Mouse (Mus musculus): Measurements from ENCODE around the gene Tarbp2.

Gene Tarbp2

DNA sequence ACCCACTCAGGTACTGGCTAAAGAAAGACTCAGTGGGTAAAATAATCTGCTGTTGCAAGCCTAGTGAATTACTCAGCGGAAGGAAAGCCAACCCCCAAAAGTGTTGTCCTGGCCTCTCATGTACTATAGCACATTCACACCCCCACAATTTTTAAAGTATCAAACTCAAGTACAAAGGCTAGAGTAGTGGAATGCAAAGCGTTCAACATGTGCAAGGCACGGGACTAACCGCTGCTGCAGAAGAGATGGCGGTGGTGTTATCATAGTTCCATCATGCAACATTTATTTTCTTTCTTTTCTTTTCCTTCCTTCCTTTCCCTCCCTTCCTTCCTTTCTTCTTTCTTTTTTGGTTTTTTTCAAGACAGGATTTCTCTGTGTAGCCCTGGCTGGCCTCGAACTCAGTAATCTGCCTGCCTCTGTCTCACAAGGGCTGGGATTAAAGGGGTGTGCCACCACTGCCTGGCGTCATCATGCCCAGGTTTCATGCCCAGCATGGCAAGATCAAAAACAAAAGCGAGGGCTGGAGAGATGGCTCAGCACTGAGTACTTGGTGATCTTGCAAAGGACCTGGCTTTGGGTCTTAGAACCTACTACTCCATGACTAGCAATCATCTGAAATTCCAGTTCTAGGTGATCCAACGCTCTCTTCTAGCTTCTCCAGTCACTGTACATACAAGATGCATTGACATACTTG is 12.1 kb upstream of the Tarbp2 start:
- DNase-seq: peak in 1 of 2 experiments; percentile 3

DNA sequence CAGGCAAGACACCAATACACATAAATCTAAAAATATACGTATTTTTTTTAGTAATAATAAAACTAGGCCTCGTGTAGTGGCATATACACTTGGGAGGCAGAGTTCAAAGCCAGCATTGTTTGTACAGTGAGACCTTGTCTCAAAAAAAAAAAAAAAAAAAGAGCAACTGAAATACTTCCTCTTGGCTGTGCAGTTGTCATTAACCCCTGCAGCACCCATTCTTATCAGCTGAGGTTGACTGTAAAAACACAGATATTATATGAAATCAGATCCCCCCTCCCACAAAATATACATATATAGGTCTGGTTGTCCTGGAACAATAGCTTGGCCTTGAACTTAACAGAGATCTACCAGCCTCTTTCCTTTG is 11.5 kb upstream of the Tarbp2 start:
- no peak for DNase-seq

DNA sequence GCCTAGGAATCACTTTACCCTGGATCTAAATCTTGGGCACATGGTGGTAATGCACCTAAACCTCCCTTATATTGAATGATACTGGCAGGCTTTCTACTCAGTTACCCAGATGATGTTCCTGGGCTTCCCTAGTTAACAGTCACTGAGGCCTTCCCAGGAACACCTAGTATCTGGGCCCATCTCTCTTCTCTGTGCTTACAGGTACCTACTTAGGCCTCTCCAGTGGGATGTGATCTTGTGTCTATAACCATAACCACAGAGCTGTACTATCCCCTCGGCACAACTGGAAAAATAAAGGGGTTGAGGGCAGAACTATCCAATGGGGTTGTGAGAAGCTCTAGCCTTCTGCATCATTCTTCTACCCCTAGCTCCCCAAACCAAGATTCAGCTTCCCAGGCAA is 11.1 kb upstream of the Tarbp2 start:
- peak in 1 of 2 experiments; percentile 1 for DNase-seq

DNA sequence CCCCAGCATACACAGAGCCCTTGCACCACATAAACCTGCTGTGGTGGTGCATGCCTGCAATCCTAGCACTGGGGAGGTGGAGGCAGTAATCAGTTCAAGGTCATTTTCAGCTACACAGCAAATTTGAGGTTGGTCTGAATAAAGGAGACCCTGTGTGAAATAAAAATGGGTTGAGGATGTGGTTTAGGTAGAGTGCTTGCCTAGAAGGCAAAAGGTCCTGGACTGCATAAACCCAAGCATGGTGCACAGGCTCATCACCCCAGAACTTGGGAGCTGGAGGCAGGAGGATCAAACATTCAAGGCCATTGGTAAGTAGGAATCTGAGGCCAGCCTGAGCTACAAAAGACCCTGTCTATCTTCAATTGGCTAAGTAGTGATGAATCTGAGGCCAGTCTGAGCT is 10.4 kb upstream of the Tarbp2 start:
- no peak for DNase-seq

DNA sequence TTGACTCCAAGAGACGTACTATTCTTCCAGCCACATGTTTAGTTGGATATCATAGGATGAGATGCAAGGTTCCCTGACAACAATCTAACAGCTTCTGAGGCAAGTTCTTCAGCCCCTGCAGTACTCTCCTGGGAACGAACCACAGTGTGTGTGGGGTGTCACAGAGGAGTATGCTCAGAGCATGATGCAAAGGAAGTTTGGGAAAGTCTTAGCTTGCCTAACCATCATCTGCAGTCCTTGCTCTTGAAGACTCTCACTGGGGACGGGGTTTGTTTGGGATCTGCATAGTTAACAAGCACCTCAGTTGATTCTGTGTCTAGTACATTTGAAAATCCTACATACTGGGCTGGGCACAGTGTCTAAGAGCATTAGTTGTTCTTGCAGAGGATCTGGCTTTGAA is 9.7 kb upstream of the Tarbp2 start:
- no peak for DNase-seq

DNA sequence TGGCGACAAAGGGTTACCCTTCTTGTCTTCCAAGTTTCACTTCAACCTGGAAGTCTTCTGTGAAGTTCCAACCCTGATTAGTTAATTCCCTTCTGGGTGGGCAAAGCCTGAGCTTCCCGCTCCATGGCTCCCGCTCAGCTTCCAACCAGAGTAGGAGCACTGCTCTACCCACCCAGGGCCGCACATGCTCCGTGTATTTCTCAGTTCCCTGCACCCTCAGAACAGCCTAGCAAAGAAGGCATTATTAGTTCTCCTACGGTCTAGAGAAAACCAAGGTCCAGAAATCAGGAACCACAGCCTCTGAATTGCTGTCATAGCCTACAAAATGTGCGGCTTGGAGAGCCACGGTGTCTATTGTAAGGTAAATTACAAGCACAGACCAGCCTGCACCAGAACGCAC is 7.9 kb upstream of the Tarbp2 start:
- DNase-seq: peak; percentile 34 to 48

DNA sequence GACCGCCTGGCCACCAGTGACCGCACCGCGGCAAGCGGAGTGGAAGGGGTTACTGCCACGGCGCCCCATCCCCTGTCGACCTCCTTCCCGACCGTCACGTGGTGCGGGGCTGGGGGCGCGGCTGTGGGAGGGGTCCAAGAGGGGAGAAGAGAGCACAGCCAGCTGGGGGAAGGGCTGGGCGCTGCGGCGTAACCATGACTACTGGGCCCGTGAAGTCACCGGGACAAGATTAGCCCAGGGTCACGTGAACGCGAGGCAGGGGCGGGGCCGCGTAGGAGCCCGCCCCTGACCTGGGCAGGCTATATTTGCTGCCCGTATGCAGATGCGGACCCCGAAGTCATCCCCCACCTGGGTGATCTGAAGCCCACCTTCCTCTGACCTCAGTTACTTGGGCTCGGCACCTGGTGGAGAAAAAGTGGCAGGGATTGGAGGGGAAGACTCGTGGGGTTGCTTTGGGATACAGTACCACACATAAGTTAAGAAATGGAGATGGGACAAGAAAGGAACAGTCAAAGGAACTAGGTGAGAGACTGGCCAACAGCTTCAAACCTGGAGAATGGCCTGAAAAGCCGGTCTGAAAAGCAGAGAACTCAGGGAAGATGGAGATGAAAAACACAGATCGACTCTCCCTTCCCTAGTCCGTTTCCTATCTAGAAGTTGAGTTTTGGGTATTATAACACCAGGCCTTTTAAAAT is 7.3 kb upstream of the Tarbp2 start:
- peak; percentile 82 to 89 for DNase-seq

DNA sequence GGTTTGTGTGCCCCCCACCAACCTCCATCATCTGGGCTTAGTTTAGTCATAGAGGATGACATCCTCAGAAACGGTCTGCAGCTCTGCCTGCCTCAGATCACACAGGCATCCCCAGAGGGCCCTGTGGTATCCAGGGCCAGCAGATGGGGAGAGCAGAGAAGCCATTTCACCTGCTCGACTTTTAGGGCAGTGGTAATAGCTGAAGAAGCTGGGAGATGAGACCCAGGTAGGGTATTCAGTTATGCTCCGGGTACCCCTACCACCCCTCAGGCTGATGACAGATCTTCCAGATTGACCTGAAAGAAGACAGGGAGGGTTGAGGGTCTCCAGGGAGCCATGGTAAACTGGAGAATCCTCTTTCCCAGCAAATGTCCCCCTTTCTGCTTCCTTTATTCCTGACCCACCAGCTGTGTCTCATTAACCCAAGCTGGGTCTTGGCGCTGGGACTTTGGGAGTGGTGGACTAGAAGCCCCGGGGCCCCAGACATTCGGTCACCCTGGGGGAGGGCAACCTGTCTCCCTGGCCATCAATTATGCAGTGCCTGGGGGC is 6.6 kb upstream of the Tarbp2 start:
- no peak for DNase-seq

DNA sequence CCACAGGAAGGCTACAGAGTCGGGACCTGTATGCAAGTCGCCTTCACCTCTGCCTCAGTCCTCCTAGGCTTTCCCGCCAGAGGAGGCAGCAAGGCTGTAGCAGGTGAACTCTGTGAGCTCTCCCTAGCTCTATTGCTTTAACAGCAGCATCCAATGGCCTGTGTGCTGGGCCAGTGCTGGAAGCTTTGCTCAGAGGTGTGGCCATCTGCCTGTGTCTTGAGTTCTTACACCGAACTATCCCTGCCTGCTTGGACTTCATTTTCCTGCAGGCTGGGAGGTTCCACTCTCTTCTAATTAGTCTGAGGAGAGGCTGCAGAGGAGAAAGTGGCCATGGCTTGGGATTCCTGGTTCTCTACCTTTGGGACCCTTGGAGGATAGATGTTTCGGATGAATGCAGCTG is 6.0 kb upstream of the Tarbp2 start:
- peak in 1 of 2 experiments; percentile 60 for DNase-seq

DNA sequence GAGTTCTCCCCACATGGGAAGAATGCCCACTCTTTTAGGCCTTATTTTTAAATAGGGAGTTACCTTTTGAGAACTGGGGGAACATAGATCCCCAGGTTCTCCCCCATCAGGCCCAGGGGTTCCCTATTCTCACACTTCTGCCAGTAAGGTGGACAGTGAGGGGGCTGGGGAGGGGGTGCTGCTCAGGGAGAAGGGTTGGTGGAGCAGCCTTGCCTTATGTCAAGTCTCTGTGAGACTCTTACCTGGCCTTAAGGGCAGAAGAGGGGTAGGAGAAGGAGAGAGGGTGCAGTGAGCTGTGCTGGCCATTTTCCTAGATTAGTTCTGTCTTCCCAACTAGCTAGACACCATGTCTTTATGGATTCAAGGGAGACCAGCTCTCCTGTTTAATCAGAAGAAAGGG is 5.5 kb upstream of the Tarbp2 start:
- DNase-seq: no peak

DNA sequence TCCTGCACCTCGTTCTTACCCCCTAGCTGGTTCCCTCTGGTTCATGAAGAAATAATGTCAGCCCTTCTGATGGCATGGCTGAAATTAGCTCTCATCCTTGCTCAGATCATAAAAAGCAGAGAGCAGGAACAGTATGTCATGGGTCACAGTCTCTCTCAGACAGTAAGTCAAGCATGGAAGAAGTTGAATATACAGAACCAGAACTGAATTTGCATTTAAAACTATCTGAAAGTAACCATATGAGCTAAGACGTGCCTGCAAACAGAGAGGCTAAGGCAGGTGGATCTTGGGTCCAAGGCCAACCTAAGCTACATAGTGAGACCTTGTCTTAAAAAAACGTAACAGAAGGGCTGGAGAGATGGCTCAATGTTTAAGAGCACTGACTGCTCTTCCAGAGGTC is 5.0 kb upstream of the Tarbp2 start:
- DNase-seq: no peak

DNA sequence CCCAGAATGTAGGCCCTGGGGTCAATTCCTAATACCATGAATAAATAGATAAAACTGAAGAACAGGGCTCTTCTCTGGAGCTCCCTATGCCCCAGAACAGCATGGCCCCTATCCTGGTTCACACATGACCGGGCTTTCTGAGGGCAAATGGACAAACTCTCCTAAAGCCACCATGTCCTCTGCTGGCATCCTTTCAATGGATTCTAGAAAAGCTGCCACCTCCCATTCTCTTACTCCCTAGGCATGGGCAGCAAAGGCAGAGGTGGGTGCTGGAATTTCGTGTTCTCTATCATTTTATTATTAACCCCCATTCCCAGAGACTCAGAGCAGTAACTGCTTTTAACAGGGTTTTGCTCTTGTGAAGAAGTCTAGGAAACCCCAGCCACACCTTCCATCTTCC is 2.7 kb upstream of the Tarbp2 start:
- no peak for DNase-seq

DNA sequence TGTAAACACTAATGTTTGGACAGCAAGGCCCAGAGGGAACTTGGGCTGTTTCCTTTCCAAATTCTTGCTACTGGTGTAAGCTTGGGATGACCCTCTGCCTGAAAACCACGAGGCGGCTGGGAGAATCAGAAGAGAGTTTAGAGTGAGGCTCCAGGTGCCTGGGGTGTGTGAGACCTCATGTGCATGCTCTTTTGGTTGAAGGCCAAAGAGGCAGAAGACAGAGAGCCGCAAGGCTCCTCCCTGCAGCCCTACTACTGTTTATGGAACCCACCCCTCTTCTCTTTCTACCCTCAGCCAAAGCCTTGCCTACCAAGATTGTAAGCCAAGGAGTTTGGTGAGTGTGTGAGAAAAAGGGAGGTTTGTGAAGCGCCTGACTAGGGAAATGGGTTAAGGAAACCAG is 2.2 kb upstream of the Tarbp2 start:
- peak; percentile 48 to 49 for DNase-seq

DNA sequence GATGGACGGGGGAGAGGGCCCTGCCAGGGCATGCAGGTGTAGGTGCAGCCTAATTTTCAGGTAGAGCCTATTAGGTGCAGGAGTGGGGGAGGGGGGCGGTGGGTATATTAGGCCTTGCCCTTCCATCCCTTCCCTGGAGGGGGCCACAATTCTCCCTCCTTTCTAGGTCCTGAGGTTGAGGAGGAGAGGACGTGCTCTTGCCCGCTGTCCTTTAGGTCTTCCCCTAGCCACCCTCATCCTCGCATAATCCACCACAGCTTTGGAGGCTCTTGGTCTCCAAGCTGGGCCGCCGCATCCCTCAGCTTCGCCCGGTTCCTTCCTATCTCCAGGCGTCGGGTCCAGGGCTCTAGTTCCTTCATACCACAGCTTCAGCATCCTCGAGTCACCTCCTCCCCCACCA is 1.7 kb upstream of the Tarbp2 start:
- DNase-seq: peak in 1 of 2 experiments; percentile 80

DNA sequence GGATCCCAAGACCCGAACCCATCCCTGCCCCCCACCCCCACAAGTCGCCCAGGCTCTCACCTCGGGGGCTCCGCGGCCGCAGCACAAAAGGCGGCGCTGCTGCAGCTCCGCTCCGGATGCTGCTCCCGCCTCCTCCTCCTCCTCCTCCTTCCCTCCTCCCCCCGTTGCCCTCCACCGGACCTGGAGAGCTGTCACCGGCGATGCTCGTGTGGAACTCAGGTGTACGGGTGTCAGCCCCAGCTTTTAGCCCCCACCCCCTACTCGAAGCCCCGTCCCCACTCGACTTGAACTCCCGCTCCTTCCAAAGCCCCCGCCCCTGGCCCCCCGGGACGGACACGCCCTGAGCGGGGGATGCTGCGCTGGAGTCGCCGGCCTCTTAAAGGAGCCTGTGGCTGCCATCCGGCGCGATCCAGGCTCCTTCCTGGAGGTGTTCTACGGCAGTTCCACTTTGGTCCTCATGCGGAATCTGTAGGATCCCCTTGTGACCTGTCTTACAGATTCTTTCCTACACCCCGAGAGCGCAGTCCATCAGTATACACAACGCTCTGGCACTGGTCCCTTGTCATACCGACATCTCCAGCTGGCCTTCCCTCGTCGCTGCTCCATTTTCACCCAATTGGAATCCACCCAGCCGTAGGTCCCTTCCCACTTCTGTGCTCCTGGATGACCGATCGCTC is 1.1 kb upstream of the Tarbp2 start, which contains the start of gene Map3k12:
Gene Map3k12 (minus strand): TSS at position 337 of the 677 bp plus-strand sequence.
- peak; percentile 89 to 90 for DNase-seq

DNA sequence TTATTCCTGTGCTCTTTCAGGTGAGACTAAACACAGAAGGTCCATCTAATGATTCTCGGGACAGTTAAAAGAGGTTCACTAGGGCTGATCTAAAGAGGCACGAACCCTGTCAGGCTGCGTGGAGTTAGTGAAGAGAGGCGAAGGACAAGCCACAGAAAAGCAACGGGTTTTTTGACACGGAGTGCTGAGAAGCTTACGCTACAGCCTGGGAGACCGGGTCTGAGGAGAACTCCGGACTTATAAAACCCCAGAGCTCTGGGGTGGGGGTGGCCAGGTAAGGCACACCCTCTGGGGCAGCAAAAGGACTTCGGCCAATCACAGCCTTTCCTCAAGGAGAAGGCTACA is 389 bp upstream of the Tarbp2 start:
- no peak for DNase-seq

DNA sequence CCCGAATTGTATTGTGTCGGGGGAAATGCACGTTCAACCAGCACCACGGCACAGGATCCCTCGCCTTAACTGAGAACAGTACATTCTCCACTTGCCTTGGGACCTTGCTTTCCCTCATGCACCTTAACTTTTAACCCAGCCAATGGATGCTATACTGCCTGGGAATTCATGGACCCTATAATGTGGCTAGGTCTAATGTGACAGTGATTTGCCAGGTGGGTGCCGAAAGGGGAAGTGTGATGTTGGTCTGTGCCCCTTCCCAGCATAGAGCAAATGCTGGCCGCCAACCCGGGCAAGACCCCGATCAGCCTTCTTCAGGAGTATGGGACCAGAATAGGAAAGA is 838 bp downstream of the Tarbp2 start:
- no peak for DNase-seq

DNA sequence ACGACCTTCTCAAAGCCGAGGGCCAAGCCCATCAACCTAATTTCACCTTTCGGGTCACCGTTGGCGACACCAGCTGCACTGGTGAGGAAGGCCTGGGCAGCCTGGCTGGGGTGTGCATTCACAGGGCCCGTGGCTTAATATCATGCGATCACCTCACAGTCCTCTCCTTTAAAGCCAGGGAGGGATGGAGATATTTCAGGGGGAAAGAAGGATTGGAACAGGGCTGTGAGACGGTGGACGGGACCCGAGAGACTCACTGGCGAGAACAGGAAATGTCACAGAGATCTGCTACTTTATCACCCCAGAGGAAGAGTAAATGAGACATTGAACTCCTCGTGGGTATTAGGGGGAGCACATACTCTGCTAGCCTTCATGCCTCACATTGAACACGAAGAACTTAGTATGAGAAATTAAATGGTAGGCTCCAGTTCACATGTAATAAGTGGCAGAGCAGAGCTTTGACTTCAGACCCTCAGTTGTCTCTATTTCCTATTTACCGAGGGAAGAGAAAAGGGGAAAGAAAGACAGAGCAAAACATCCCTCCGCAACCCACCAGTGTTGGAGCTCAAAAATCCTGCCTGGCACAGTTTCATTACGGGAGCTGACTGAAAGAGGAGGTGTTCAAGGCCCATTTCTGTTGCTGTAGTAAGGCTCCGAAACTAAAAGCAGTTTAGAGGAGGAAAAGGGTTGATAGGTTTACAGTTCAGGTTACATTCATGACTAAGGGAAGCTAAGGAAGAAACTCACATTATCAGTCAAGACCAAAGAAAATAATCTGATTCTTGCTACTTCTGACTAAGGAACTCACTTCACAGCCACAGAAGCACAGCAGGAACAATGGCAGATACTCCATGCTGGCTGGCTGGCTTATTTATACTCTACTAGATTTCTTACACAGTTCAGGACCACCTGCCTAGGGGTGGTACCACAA is 1.5 kb downstream of the Tarbp2 start:
- peak in 1 of 2 experiments; percentile 45 for DNase-seq

DNA sequence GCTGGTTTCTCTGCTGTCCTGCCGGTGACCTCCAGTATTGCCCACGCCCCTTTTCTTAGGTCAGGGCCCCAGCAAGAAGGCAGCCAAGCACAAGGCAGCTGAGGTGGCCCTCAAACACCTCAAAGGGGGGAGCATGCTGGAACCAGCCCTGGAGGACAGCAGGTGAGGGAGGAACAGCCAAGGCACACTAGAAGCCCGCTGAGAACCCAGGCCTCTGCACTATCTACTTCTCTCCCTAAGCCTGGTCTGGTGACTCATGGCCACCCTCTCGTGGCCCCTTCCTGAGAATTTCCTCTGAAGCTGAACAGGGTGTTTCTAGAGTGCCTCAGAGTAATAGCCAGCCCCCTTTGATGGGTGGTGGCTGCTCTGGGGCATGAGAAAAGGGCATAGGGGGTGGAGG is 2.4 kb downstream of the Tarbp2 start:
- peak; percentile 60 to 67 for DNase-seq

DNA sequence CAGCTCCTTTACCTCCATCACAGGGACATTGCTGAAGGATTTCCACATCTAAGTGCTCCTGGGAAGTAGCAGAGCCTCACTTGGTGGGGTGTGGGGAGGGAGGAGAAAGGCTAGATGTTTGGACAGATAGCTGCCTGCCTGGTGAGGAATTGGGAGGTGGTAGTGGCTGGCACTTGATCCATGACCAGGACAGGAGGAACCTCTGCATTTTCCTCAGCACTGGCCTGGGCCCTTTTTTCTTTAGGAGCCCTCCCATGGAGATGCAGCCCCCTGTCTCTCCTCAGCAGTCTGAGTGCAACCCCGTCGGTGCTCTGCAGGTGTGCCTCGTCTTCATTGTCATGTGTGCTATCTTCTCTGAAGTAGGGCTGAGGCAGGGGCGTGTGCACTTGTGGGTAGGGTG is 3.5 kb downstream of the Tarbp2 start:
- DNase-seq: peak in 1 of 2 experiments; percentile 27

DNA sequence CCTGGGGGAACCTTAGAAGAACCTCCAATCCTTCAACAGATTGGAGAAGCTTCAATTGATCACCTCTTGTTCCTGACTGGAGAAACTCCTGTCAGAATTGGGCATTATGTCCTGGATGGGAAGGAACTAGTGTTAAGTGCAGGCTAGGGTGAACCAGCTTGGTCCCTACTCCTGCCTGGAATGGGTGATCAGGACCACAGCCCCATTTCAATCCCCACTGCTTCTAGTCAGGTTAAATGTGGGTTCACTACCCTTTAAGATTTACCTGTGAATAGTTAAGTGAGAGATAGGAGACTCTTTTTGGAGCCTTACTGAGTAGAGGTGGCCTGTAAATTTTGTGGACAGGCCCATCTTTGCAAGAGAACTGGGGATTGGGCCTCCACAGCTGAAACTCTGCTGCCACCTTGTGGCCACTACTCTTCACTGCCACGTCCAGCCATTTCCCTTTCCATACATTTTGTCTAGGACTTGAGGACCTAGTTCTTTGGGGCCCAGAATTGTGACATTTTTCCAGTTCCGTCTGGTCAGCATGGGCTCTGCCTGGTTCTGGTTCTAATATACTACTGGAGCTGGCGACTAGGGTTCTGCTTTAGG is 7.0 kb downstream of the Tarbp2 start, which contains the start of gene Npff:
Gene Npff (minus strand): TSS at position 51 of the 594 bp plus-strand sequence.
- peak; percentile 91 to 92 for DNase-seq
